Mouse (Mus musculus): Measurements from ENCODE around the gene Gm44596.

DNA sequence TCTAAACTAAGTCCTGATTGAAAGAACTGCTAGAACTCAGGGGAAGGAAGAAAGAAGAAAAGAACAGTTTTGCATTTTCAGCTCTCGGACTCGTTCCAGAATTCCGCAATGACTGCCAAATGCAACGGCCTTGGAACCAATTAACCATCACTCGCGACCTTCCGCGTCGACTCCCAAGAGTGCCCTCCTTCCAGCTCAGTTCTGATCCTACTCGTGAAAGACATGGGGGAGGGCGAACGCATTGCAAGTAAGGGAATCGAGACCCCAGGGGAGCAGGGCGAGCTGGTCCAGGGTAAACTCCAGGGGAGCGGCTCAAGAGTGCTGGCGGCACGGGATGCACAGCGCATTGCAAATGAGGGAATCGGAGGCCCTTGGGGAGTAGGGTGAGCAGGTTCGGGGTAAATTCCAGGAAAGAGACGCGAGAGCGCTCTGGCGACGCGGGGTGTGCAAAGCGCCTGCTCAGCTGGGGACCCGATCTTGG lies 20.1 kb upstream of the Gm44596 start:
- TF ChIP-seq CTCF (IDR thresholded peaks at IDR 0.05; ENCODE audit: borderline replicate concordance, control insufficient read depth, extremely low read depth, insufficient read depth, low read length, poor library complexity) (no peak), POLR2A (IDR thresholded peaks at IDR 0.05; ENCODE audit: control insufficient read depth, extremely low read depth, insufficient read depth, low read length, poor library complexity) (no peak)
